In genomic region chr10:99392979-99393378, GRCm38 (mm10) we compare ENCODE assay signal across 20 mouse cellular contexts.
A peak's percentile ranks its signal among the peaks of the same experiment; 100 is the strongest.
DNase-seq lines count a peak whose midpoint lies in the region; ATAC-seq and TF ChIP-seq lines count a peak whose summit lies in the region.
"Had no signal": no experiment of that assay in that cellular context is flagged by ENCODE, and none has a peak within 500 bp of the region (broad histone marks: within the 10 kb centered on the region; RNA-seq: fewer than 3 reads in every experiment).

No protein-coding gene starts in this region.

- H3K9ac ChIP-seq in embryonic facial prominence, embryonic 11.5 days (replicated peaks; ENCODE audit: low read length) = no peak overlapping the region
- H3K9ac ChIP-seq in hindbrain, postnatal 0 days (replicated peaks; ENCODE audit: low read length) = no peak overlapping the region
- H3K9ac ChIP-seq: forebrain, embryonic 15.5 days; lung, embryonic 14.5 days; midbrain, embryonic 15.5 days; neural tube, embryonic 12.5 days; stomach, embryonic 15.5 days had no signal

- no peak overlapping the region for H3K4me2 ChIP-seq in embryonic facial prominence, embryonic 11.5 days (ENCODE audit: low read depth, low read length)
- no peak overlapping the region for H3K4me2 ChIP-seq in hindbrain, postnatal 0 days (ENCODE audit: low read depth, low read length)
- H3K4me2 ChIP-seq: forebrain, embryonic 15.5 days; liver, embryonic 11.5 days; midbrain, embryonic 15.5 days; neural tube, embryonic 12.5 days; stomach, embryonic 15.5 days had no signal

- no peaks in the 10 kb centered on the region for H3K9me3 ChIP-seq in embryonic facial prominence, embryonic 11.5 days (replicated peaks; ENCODE audit: control insufficient read depth, low read length)
- H3K9me3 ChIP-seq in hindbrain, postnatal 0 days (ENCODE audit: low read length) = no peaks in the 10 kb centered on the region
- H3K9me3 ChIP-seq: forebrain, embryonic 15.5 days; midbrain, embryonic 15.5 days; neural tube, embryonic 12.5 days; stomach, embryonic 15.5 days had no signal

- H3K27ac ChIP-seq in layer of hippocampus, adult 2 months = peak overlapping the region; percentile 75; the same call in 1 of the 2 replicates
- no peak overlapping the region for H3K27ac ChIP-seq in embryonic facial prominence, embryonic 11.5 days (replicated peaks; ENCODE audit: low read depth, low read length)
- peak overlapping the region; percentile 29 for H3K27ac ChIP-seq in macrophage
- no peak overlapping the region for H3K27ac ChIP-seq in hindbrain, postnatal 0 days
- H3K27ac ChIP-seq: forebrain, embryonic 15.5 days; heart, embryonic 13.5 days; kidney, postnatal 0 days; midbrain, embryonic 15.5 days; neural tube, embryonic 12.5 days; stomach, embryonic 15.5 days had no signal

- no peak for DNase-seq in layer of hippocampus, adult 2 months (ENCODE audit: low spot score in 2 of 2)
- DNase-seq in layer of hippocampus, postnatal 25 days (ENCODE audit: extremely low spot score in 1 of 2, low spot score in 1 of 2) = no peak
- peak; percentile 29 for DNase-seq in embryonic facial prominence, embryonic 11.5 days (ENCODE audit: low spot score)
- DNase-seq in urinary bladder, postnatal 14 days (ENCODE audit: low spot score) = no peak
- DNase-seq in hindbrain, postnatal 0 days (ENCODE audit: low spot score) = no peak
- DNase-seq in cerebellum, postnatal 36 days = no peak
- DNase-seq in frontal cortex, postnatal 14 days (ENCODE audit: low spot score in 2 of 2) = no peak
- DNase-seq: adrenal gland, postnatal 25 days; cerebellum, postnatal 14 days; gastrocnemius, postnatal 25 days; heart, postnatal 4 days had no signal

- WGBS in embryonic facial prominence, embryonic 11.5 days = 54% methylated on average over 5 of the region's 5 CpGs
- WGBS in macrophage (ENCODE audit: missing documents) = 59% methylated on average over 5 of the region's 5 CpGs
- WGBS in hindbrain, postnatal 0 days = 80% methylated on average over 5 of the region's 5 CpGs

- H3K4me3 ChIP-seq in layer of hippocampus, adult 2 months = no peak overlapping the region
- H3K4me3 ChIP-seq in embryonic facial prominence, embryonic 11.5 days (ENCODE audit: low read depth, low read length) = no peak overlapping the region
- H3K4me3 ChIP-seq in macrophage (ENCODE audit: inconsistent target) = no peak overlapping the region
- no peak overlapping the region for H3K4me3 ChIP-seq in hindbrain, postnatal 0 days (ENCODE audit: low read length)
- H3K4me3 ChIP-seq: forebrain, embryonic 15.5 days; heart, embryonic 13.5 days; midbrain, embryonic 15.5 days; neural tube, embryonic 12.5 days; stomach, embryonic 15.5 days had no signal

- no peak for ATAC-seq in embryonic facial prominence, embryonic 11.5 days (replicated peaks; ENCODE audit: insufficient number of reproducible peaks, low FRiP score, low TSS enrichment, low read depth)
- no peak for ATAC-seq in hindbrain, postnatal 0 days
- ATAC-seq: forebrain, embryonic 15.5 days; midbrain, embryonic 15.5 days had no signal

- no peaks in the 10 kb centered on the region for H3K4me1 ChIP-seq in embryonic facial prominence, embryonic 11.5 days (ENCODE audit: control insufficient read depth, insufficient read depth, low read length)
- no peaks in the 10 kb centered on the region for H3K4me1 ChIP-seq in hindbrain, postnatal 0 days (ENCODE audit: insufficient read depth, low read length)
- H3K4me1 ChIP-seq: midbrain, embryonic 15.5 days; neural tube, embryonic 12.5 days; stomach, embryonic 15.5 days had no signal

- no peaks in the 10 kb centered on the region for H3K79me2 ChIP-seq in macrophage (ENCODE audit: inconsistent target)

- TF ChIP-seq CTCF in layer of hippocampus, adult 2 months (conservative IDR thresholded peaks at IDR 0.05) = no peak
- no peak for TF ChIP-seq CTCF in hindbrain, postnatal 0 days (IDR thresholded peaks at IDR 0.05; ENCODE audit: low read depth)

- no peaks in the 10 kb centered on the region for H3K27me3 ChIP-seq in embryonic facial prominence, embryonic 11.5 days (ENCODE audit: control insufficient read depth, insufficient read depth, low read length)
- H3K27me3 ChIP-seq in hindbrain, postnatal 0 days (ENCODE audit: insufficient read depth, low read length) = no peaks in the 10 kb centered on the region
- H3K27me3 ChIP-seq: forebrain, embryonic 15.5 days; heart, embryonic 13.5 days; midbrain, embryonic 15.5 days; neural tube, embryonic 12.5 days; stomach, embryonic 15.5 days had no signal

- H3K36me3 ChIP-seq in embryonic facial prominence, embryonic 11.5 days (replicated peaks; ENCODE audit: control insufficient read depth, insufficient read depth, low read depth, low read length) = no peaks in the 10 kb centered on the region
- no peaks in the 10 kb centered on the region for H3K36me3 ChIP-seq in macrophage (ENCODE audit: inconsistent target)
- no peaks in the 10 kb centered on the region for H3K36me3 ChIP-seq in hindbrain, postnatal 0 days (ENCODE audit: insufficient read depth, low read length)
- H3K36me3 ChIP-seq: forebrain, embryonic 15.5 days; heart, embryonic 13.5 days; midbrain, embryonic 15.5 days; neural tube, embryonic 12.5 days; stomach, embryonic 15.5 days had no signal

Comparison
In these comparisons a context has a peak if more than half of its experiments do, and no peak if none do; other contexts are left out.
1. H3K27ac ChIP-seq: peak in layer of hippocampus, adult 2 months (single experiment) and macrophage (single experiment); none in embryonic facial prominence, embryonic 11.5 days (single experiment) and hindbrain, postnatal 0 days (single experiment).